Mouse (Mus musculus) retina, postnatal 7 days (tissue): ENCODE measurements at regions not wholly inside any gene's neighbourhood (a gene's known extent, or its start where the extent isn't known, plus 50 kb on each side); places are given as distances from the start of the nearest gene placed in this dataset.
A peak's percentile ranks its signal among the peaks of the same experiment; 100 is the strongest.

Experiments used
- DNase-seq: peaks from one replicate; pipeline ENCODE4 v3.0.0-alpha.2; 2012; ENCODE audit warnings: low read depth, low spot score

DNA sequence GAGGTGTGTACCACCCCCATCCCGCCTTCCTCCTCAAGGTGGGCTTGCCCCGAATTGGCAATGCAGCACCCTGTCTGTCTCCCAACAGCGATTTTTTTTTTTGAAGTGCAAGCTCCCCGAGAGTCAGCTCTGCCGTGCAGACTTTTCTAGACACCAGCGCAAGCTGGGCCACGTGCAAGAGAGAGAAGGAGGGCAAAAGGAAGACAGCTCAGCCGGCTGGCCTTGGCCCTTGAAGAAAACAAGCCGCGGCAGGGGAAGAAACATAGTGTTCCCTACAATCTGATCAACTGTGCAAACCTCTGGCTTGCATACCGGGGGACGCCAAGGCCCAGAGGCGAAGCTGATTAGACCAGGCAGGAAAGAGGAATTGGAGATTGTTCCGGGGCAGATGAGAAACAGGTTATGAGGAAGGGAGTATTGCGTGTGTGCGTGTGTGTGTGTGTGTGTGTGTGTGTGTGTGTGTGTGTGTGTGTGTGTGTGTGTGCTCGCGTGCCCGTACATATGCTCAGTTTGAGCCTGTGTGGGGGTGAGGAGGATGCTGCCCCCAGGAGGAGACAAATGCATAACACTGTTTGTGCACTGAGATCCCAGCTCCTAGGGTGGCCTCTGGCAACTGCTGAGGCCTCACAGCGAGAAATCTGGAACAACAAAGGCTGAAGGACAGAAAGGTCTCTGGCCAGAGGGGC lies 83.2 kb upstream of the Zfp648 start:
- no peak for DNase-seq

DNA sequence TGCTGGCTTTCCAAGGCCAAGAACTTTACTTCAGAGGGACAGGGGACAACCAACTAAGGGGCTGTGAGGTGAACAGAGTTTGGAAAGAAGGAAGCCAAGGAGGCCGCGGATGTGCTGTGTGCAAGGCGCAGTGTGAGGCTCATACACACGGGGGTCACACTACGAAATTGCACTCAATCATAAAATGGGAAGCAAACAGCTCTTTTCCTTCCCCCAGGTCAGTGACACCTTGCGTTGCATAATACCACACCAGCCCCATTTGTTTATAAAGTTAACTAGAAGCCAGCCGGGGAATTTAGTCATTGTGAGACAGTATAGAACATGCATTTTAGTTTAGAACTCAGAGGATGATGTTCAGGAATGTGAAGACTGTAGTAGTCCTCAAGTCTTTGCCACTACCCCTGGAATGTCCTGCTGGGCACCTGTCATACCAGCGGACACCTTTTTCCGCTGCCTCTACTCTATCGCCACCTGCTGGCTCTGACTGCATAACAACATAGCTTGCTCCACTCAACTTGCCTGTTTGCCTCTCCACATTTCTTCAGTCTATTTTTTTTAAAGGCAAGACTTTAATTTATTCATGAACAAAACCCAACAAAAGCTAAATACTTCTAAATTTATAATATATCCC lies 82.5 kb upstream of the Zfp648 start:
- DNase-seq: peak; percentile 51

DNA sequence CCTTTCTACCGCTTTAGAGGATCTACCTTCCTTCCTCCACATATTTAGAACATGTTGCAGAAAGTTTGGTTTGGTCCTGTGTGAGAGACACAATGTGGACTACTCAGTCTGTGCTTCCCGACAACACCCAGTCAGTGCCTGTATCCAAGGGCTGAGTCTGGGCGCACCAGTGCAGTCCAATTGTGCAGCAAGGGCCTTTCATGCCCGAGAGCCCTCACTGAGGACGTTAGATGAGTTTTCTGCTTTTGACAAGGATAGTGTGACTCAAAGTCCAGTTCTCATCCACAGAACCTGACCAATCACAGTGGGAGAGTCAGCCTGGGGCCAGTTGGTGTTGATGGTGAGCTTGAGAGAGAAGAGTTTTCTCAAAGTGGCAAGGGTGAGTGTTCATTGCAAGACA lies 81.4 kb upstream of the Zfp648 start:
- no peak for DNase-seq

DNA sequence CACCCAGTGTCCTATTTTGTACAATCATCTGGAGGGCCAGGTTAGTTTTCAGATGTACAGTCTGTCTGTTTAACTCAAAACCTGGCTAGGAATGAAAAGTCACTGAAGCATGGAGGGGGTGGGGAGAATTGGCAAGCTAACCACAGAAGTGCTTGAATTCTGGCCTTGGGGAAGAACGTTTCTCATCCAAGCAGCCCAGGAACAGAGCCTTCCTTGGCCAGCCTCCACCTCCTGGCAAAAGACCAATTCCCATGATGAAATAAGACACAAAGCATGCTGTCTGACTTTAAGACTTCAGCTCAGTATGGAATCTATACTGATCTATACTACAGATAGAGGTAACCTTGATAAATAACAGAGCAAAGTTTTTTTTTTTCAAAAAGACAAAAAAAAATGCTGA lies 80.3 kb upstream of the Zfp648 start:
- no peak for DNase-seq

DNA sequence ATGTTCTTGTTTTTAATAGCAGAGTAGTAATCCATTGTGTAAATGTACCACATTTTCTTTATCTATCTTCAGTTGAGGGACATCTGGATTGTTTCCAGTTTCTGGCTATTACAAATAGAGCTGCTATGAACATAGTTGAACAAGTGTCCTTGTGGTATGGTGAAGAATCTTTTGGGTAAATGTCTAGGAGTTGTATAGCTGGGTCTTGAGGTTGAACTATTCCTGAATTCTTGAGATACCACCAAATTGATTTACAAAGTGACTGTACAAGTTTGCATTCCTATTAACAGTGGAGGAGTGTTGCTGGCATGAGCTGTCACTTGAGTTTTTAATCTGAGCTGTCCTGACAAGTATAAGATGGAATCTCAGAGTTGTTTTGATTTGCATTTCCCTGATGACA lies 76.0 kb upstream of the Zfp648 start:
- DNase-seq: no peak

DNA sequence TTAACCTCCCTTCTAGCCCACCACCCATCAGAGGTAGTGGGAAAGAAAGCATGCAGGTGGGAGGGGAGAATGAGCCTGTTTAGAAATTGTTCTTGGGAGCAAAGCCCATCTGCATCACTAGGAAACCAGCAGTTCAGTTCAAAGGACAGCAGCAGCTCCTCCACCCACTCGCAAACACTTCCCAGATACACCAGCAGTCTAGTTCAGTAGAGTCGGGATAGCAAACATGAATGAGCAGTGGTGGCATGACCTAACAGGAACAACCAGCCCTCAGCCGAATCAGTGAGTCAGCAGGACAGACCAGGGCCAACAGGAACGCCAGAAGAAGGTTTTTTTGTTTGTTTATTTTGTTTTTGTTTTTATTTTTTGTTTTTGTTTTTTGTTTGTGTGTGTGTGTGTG lies 74.5 kb upstream of the Zfp648 start:
- DNase-seq: no peak

DNA sequence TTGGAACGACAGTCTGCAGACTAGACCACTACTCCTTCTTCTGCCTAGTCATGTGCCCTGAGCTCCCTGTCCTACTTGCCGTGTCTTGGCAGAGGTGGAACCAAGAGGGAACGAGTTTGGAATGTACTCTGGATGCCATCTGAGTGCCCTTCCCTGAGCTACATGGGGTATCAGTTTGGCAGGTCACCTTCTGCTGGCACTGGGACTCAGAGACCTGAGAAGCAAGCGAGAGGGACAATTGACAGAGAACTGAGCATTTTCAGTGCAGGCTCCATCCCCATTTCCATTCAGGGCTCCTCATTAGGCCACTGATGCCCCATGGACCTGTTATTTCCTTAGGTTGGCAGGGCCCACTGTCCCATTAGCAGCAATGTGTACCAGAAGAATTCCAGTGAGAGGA lies 61.5 kb upstream of the Zfp648 start:
- DNase-seq: no peak

DNA sequence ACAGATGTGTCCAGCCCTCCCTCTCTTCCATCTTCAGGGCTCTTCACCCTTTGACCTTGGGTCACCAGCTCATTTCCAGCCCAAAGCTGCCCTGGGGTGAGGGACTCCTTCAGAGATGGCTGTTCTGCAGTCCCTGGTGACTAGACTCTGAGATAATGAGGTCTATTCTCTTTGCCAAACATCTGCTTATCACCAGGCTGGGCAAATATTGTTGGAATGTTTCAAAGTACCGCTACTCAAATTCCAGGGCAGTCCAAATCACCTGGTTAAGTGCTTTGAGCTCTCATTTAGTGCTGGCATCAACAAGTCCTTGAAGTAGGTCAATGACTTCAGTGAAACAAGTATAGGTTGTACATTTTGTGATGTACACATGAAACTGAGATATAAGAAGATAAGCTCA lies 57.3 kb upstream of the Zfp648 start:
- DNase-seq: no peak

DNA sequence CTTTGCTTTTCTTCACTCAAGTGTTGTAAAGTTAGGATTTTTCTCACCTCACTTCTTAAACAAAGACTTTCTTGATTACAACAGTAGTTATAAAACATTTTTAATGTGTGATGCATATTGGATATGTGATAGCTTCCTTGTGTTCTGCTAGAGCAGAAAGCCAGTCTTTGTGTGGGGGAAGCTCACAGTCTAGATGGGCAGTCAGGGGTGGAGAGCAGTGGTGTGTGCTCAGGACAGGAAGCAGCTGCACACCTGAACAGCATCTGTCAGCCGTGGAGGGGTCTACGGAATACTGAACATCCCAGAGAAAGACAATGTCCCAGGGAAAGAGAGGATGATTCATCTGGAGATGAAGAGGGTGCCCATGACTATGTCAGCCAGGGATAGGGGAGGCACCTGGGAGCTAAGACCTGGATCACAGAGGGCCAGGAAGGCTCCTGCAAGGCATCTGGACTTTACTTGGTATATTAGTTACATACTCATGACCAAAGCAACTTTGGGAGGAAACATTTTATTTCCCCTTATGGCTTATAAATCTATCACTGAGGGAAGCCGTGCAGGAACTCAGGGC lies 53.9 kb upstream of the Zfp648 start:
- DNase-seq: no peak

DNA sequence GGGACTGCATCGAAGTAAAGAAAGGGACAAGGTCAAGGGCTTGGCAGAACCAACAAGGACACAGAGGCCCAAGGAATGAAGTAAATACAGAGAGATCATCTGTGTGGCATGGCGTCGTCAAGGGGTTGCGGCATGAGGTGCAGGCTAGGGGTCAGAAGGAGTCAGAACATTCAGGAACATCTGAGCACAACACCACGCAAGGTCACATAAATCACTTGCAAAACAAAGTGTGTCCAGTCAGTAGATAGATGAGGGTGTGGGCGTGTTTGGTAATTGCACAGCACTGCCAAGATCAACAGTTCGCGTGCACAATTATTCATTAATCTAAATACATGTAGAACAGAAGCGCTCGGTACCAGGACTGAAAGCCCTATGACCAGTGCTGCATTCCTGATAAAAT lies 52.0 kb upstream of the Zfp648 start:
- DNase-seq: no peak

DNA sequence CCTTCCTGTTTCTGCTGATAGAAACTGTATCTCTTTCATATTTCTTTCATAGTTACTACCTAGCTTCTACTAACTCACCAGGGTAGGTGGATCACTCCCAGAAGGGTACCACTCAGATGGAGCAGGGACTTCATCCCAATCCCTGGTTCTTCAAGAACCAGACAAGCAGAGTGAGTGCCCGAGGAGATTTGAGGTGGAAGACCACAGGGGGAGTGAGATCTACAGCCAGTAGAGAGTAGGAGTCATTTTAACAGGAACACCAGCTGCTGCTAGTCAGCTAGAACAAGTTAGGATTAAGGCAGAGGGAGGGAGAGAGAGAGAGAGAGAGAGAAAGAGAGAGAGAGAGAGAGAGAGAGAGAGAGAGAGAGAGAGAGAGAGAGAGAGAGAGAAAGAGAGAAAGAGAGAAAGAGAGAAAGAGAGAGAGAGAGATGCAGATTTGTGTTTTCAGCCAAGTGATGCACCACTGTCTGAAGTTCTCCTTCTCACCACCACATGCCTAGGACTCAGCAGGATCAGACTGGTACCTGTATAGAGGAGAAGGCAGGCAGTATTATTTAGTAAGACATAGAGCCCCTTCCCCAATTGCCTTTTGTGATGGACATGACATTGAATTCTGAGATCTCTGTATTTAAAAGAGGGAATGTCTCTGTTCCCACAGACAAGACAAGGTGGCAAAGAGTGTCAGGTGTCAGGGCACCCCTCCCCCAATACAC lies 51.4 kb upstream of the Zfp648 start:
- no peak for DNase-seq

DNA sequence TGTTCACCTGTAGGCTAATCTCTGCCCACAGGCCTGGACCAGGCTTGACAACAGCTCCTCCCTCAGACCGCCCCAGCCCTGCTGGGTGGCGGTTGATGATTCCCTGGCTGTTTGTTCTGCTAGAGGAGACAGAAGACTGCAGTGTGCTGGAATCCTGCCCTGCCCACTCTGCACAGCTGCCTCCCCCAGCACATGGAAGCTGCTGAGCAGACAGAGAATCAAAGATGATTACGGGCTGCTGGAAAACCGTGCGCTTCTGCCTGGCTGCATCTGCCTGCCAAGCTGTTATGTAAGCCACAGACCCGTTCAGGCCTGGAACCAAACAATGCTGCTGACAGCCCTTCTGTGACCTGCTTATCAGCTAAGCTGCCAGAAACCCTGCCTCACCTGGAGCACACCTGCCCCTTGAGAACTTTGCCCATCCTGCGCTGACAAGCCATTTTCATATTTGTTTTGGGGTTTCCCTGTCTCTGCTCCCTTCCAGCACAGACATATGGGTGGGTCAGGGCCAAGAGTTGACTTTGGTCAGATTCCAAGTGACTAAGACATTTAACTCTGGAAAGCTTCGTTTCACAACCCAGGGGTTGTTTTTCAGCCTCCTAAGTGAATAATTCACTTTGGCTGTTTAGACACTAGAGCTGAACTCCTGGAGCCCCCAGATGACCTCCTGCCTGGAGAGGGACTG lies 50.7 kb upstream of the Zfp648 start:
- peak; percentile 37 for DNase-seq
